Mouse (Mus musculus) heart, embryonic 11.5 days (tissue): ENCODE results near the gene Trmt1. TPM values are rescaled to one million over a fixed set of nuclear protein-coding genes. Genes with fewer than 3 reads are reported as not detected.

Experiments
- ATAC-seq: fragments of 200-750 bp; cut with Nextera tagmentation; replicated peaks from 2 replicates; pipeline ENCODE4 v1.8.0; 2017; ENCODE audit warnings: moderate library complexity; ENCODE audit not compliant: insufficient number of reproducible peaks, low FRiP score, low TSS enrichment
- H3K27ac ChIP-seq: fragments of 300-500 bp; sonication (generic); 2 replicates; pipeline ENCODE4 v1.5.1; 2014; ENCODE audit warnings: mild to moderate bottlenecking, low read depth, low read length
- H3K27me3 ChIP-seq: fragments of 300-500 bp; sonication (generic); 2 replicates; pipeline ENCODE4 v1.6.1; 2014; ENCODE audit warnings: mild to moderate bottlenecking, low read length, mixed read lengths; ENCODE audit not compliant: control insufficient read depth, insufficient read depth
- H3K36me3 ChIP-seq: fragments of 300-500 bp; sonication (generic); 2 replicates; pipeline ENCODE4 v1.6.1; 2014; ENCODE audit warnings: mild to moderate bottlenecking, low read length, moderate library complexity, mixed read lengths; ENCODE audit not compliant: control insufficient read depth, insufficient read depth
- H3K4me1 ChIP-seq: fragments of 300-500 bp; sonication (generic); 2 replicates; pipeline ENCODE4 v1.6.1; 2014; ENCODE audit warnings: low read length; ENCODE audit not compliant: control insufficient read depth, insufficient read depth
- H3K4me2 ChIP-seq: fragments of 300-500 bp; sonication (generic); 2 replicates; pipeline ENCODE4 v1.6.1; 2014; ENCODE audit warnings: mild to moderate bottlenecking, moderate library complexity
- H3K4me3 ChIP-seq: fragments of 300-500 bp; sonication (generic); 2 replicates; pipeline ENCODE4 v1.5.1; 2014; ENCODE audit warnings: low read depth, low read length
- H3K9ac ChIP-seq: fragments of 300-500 bp; sonication (generic); 2 replicates; pipeline ENCODE4 v1.6.1; 2014; ENCODE audit warnings: mild to moderate bottlenecking, low read depth, low read length, moderate library complexity
- H3K9me3 ChIP-seq: fragments of 300-500 bp; sonication (generic); replicated peaks from 2 replicates; pipeline ENCODE4 v1.6.1; 2016; ENCODE audit warnings: low read length; ENCODE audit not compliant: control insufficient read depth
- WGBS: fragments of 180-500 bp; shearing (Covaris S2); extraction: QIAGEN DNeasy Blood & Tissue Kit; methylation state at CpG from one replicate; pipeline ENCODE4 v1.1.7; 2014; ENCODE audit not compliant: insufficient replicate concordance; 5-methylcytosine and 5-hydroxymethylcytosine counted together
- polyA plus RNA-seq: library from polyadenylated mRNA; unstranded; fragments of >200 nt; fragmentation: Nextera tagmentation; extraction: Ambion mirVana; gene quantifications from 2 replicates; pipeline ENCODE4 v1.2.1, GENCODE M21; 2014

Gene Trmt1
- polyA plus RNA-seq, 1 experiment from 2014 or later = 51.6 TPM

DNA sequence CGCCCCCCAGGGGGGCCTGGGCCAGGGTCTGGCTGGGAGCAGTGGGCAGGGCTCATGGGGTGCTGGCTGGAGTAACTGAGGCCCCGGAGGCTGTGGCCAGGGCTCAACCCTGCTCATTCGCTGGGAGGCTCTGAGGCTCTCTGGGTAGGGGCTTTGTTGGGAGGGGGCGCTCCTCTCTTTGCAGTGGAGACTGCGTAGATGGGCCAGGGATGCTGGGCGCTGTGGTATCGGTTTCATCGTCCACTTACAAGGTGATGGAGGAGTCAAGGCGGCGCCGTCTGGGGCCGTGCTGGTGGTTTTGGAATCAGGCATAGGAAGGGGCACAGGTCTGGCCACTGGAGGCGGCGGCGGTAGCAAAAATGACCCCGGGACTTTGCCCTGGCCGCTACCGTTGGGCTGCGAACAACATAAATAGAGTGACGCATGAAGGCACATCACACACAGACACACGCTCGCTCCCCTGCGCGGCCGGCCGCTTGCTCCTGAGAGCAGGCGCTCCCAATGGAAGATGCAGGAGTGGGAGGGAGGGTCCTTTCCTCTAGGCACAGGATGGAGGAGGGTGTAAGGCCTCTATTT is 29.9 kb downstream of the Trmt1 start:
- Histone ChIP-seq H3K27me3 (peaks cover 69% of the 10 kb centered on the region), H3K9me3 (no peaks in the 10 kb centered on the region), H3K9ac (0 out of 2 replicates have a peak overlapping the region, but pooled peaks have one; percentile 39), H3K4me1 (peaks cover 26% of the 10 kb centered on the region), H3K4me2 (peak overlapping the region; percentile 54), H3K27ac (no peak overlapping the region), H3K36me3 (no peaks in the 10 kb centered on the region), H3K4me3 (peak overlapping the region; percentile 19)
- ATAC-seq = no peak
- 8% methylated on average over 27 of the region's 27 CpGs for WGBS

- Histone ChIP-seq H3K27me3 (peaks cover 68% of the 10 kb centered on the region), H3K9ac (no peak overlapping the region), H3K27ac (no peak overlapping the region)
Measured at GRCm38 (mm10) chr8:84716790-84717189, 30.7 kb downstream of the Trmt1 start.

GRCm38 (mm10) chr8:84718476-84718875 is 32.4 kb downstream of the Trmt1 start:
- no peak overlapping the region for H3K9ac ChIP-seq
- no peaks in the 10 kb centered on the region for H3K36me3 ChIP-seq
- H3K4me2 ChIP-seq = no peak overlapping the region
- WGBS = 81% methylated on average over 5 of the region's 5 CpGs
- H3K27me3 ChIP-seq = peaks cover 56% of the 10 kb centered on the region
- H3K4me3 ChIP-seq = no peak overlapping the region
- no peaks in the 10 kb centered on the region for H3K9me3 ChIP-seq
- no peak for ATAC-seq
- no peak overlapping the region for H3K27ac ChIP-seq
- peaks cover 22% of the 10 kb centered on the region for H3K4me1 ChIP-seq

More at GRCm38 (mm10) chr8:84716790-84717189, 30.7 kb downstream of the Trmt1 start:
- WGBS = 86% methylated on average over 11 of the region's 11 CpGs
- no peak for ATAC-seq
- Histone ChIP-seq H3K36me3 (no peaks in the 10 kb centered on the region), H3K9me3 (no peaks in the 10 kb centered on the region), H3K4me1 (peaks cover 21% of the 10 kb centered on the region), H3K4me2 (no peak overlapping the region), H3K4me3 (no peak overlapping the region)

GRCm38 (mm10) chr8:84718959-84719690 is 33.0 kb downstream of the Trmt1 start:
- Histone ChIP-seq H3K27me3 (peaks cover 51% of the 10 kb centered on the region), H3K4me2 (no peak overlapping the region), H3K9ac (no peak overlapping the region), H3K9me3 (no peaks in the 10 kb centered on the region), H3K4me1 (peaks cover 28% of the 10 kb centered on the region), H3K27ac (no peak overlapping the region), H3K36me3 (no peaks in the 10 kb centered on the region), H3K4me3 (no peak overlapping the region)
- ATAC-seq = no peak
- 80% methylated on average over 5 of the region's 5 CpGs for WGBS

DNA sequence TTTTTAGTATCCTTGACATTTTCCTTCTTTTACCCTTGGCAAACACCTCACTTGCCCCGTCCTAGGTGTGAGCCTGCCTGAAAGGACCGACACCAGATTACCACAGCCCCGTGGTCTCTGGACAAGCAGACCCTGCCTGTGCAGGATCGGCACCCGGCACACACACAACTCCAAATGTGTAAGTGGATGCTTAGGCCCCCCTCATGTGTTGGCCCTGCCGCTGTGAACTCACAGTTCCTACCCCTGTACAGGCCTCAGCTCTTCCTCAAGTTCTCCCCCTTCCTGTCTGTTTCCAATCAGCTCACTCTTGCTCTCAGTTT is 36.4 kb downstream of the Trmt1 start:
- peak overlapping the region; percentile 61 for H3K9ac ChIP-seq
- 64% methylated on average over 6 of the region's 6 CpGs for WGBS
- peaks cover 22% of the 10 kb centered on the region for H3K27me3 ChIP-seq
- peak overlapping the region; percentile 57 for H3K4me2 ChIP-seq
- H3K4me1 ChIP-seq = peaks cover 51% of the 10 kb centered on the region
- H3K27ac ChIP-seq = peak overlapping the region; percentile 90
- peak; percentile 6; the same call in 1 of the 2 replicates for ATAC-seq
- H3K36me3 ChIP-seq = no peaks in the 10 kb centered on the region
- H3K9me3 ChIP-seq = no peaks in the 10 kb centered on the region
- peak overlapping the region; percentile 34 for H3K4me3 ChIP-seq

DNA sequence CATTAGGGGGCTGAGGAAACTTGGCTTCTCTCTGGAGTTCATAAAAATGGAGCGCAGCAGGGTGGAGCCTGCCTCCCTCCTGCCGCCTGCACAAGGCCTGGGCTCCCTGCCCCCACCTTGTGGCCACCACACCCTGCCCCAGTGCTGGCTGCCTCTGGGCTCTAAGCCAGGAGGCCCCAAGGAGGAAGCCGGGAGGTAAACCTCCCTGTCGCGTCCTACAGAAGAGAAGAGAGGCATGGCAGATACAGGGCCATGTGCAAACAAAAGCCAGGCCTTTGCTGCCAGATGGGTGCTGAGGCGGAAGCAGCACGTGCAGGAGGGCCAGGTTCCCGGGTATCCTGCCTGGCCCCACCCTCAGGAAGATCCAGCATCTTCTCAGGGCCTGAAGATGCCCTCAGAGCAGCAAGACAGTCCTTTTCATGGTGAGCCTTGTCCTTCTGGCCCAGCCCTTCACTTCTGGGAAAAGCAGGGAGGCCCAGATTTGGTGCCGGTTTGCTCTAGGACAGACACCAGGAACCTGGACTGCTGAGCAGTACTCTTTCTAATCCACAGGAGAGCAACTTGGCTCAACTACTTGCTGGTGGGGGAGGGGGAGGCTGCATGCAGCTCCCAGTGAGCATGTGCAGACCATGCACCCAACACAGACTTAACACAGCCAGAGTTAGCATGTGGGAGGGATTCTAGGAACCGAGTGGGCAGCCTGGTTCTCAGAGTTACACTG is 36.9 kb downstream of the Trmt1 start, which contains the start of gene G430095P16Rik:
Gene G430095P16Rik (plus strand): TSS at position 158 of the 721 bp plus-strand sequence.
- H3K9ac ChIP-seq = peak within 1 kb of the TSS; percentile 61
- peak within 1 kb of the TSS; percentile 34 for H3K4me3 ChIP-seq
- ATAC-seq = peak; percentile 86
- WGBS = 12% methylated on average over 10 of the region's 10 CpGs
- no peaks in the 10 kb centered on the region for H3K36me3 ChIP-seq
- H3K27me3 ChIP-seq = peaks cover 19% of the 10 kb centered on the region
- H3K4me2 ChIP-seq = peak within 1 kb of the TSS; percentile 57
- H3K9me3 ChIP-seq = no peaks in the 10 kb centered on the region
- peak within 1 kb of the TSS; percentile 90 for H3K27ac ChIP-seq
- peaks cover 55% of the 10 kb centered on the region for H3K4me1 ChIP-seq

DNA sequence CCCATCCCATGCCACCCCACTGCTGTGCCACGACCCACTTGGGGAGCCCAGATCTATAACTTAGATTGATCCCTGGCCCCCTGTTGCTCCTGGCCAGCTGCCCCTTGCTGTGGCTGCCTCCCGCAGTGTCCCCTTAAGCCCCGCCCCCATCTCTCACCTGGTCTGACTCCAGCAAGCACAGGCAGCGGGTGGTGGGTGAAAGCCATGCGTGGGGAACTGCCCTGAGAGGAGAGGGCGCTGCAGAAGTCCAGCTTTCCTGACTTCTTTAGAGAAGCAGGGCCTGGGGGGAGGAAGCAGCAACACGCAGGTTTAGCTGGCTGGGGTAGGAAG is 37.4 kb downstream of the Trmt1 start:
- no peak for ATAC-seq

GRCm38 (mm10) chr8:84724683-84725082 is 38.6 kb downstream of the Trmt1 start:
- H3K36me3 ChIP-seq = no peaks in the 10 kb centered on the region

More for the DNA sequence above, 37.4 kb downstream of the Trmt1 start:
- H3K9me3 ChIP-seq = no peaks in the 10 kb centered on the region
- peaks cover 56% of the 10 kb centered on the region for H3K4me1 ChIP-seq
- H3K4me2 ChIP-seq = peak overlapping the region; percentile 57
- 20% methylated on average over 7 of the region's 7 CpGs for WGBS
- H3K4me3 ChIP-seq = peak overlapping the region; percentile 34
- peaks cover 17% of the 10 kb centered on the region for H3K27me3 ChIP-seq
- peak overlapping the region; percentile 61 for H3K9ac ChIP-seq
- H3K27ac ChIP-seq = peak overlapping the region; percentile 90
- no peaks in the 10 kb centered on the region for H3K36me3 ChIP-seq

More at GRCm38 (mm10) chr8:84724683-84725082, 38.6 kb downstream of the Trmt1 start:
- H3K27me3 ChIP-seq = peaks cover 9% of the 10 kb centered on the region
- peak overlapping the region; percentile 61; the same call in 1 of the 2 replicates for H3K9ac ChIP-seq
- no peaks in the 10 kb centered on the region for H3K9me3 ChIP-seq
- peak overlapping the region; percentile 1; the same call in 1 of the 2 replicates for H3K4me3 ChIP-seq
- H3K4me2 ChIP-seq = peak overlapping the region; percentile 57
- ATAC-seq = no peak
- peaks cover 64% of the 10 kb centered on the region for H3K4me1 ChIP-seq
- 35% methylated on average over 9 of the region's 9 CpGs for WGBS
- peak overlapping the region; percentile 71 for H3K27ac ChIP-seq
